Comparison of ENCODE assay signal across 8 mouse cellular contexts in genomic region chr7:96915452-96916105, GRCm38 (mm10). TPM values are rescaled to one million over a fixed set of nuclear protein-coding genes. Genes with fewer than 3 reads are reported as not detected.
DNase-seq lines count a peak whose midpoint lies in the region; ATAC-seq and TF ChIP-seq lines count a peak whose summit lies in the region.

No protein-coding gene starts in this region.

- TF ChIP-seq CTCF in C2C12 (IDR thresholded peaks at IDR 0.05; ENCODE audit: control insufficient read depth, insufficient read depth, insufficient read length) = peak; percentile 7
- peak; percentile 90 for TF ChIP-seq CTCF in kidney, adult 2 months (conservative IDR thresholded peaks at IDR 0.05; ENCODE audit: insufficient read depth, insufficient read length, low read depth, low read length)

- no peaks in the 10 kb centered on the region for H3K9me3 ChIP-seq in liver, embryonic 12.5 days (replicated peaks)
- H3K9me3 ChIP-seq in neural tube, embryonic 11.5 days (ENCODE audit: control insufficient read depth, low read length) = no peaks in the 10 kb centered on the region

- H3K79me2 ChIP-seq in C2C12 (ENCODE audit: control insufficient read depth, insufficient read depth) = no peaks in the 10 kb centered on the region

- H3K9ac ChIP-seq in liver, embryonic 12.5 days = no peak overlapping the region
- no peak overlapping the region for H3K9ac ChIP-seq in neural tube, embryonic 11.5 days (ENCODE audit: low read length)

- H3K36me3 ChIP-seq in C2C12 (ENCODE audit: control insufficient read depth, insufficient read depth) = no peaks in the 10 kb centered on the region
- no peaks in the 10 kb centered on the region for H3K36me3 ChIP-seq in kidney, adult 2 months (ENCODE audit: control insufficient read depth, insufficient read depth, low read length)
- no peaks in the 10 kb centered on the region for H3K36me3 ChIP-seq in liver, embryonic 12.5 days
- H3K36me3 ChIP-seq in neural tube, embryonic 11.5 days (ENCODE audit: control insufficient read depth, insufficient read depth, low read length) = no peaks in the 10 kb centered on the region

- no peak overlapping the region for H3K27ac ChIP-seq in kidney, adult 2 months (ENCODE audit: insufficient read depth, low read depth, low read length)
- no peak overlapping the region for H3K27ac ChIP-seq in liver, embryonic 12.5 days
- no peak overlapping the region for H3K27ac ChIP-seq in neural tube, embryonic 11.5 days (ENCODE audit: low read depth, low read length)

- WGBS in kidney, adult 2 months = 0% methylated on average over 2 of the region's 2 CpGs
- 2% methylated on average over 2 of the region's 2 CpGs for WGBS in liver, embryonic 12.5 days (ENCODE audit: insufficient replicate concordance)
- WGBS in neural tube, embryonic 11.5 days = 2% methylated on average over 2 of the region's 2 CpGs

- H3K4me1 ChIP-seq in kidney, adult 2 months (ENCODE audit: control insufficient read depth, insufficient read depth, low read length) = no peaks in the 10 kb centered on the region
- 0 out of 2 replicates have a peak, but pooled peaks cover 4% of the 10 kb centered on the region for H3K4me1 ChIP-seq in liver, embryonic 12.5 days
- no peaks in the 10 kb centered on the region for H3K4me1 ChIP-seq in neural tube, embryonic 11.5 days (ENCODE audit: control insufficient read depth, insufficient read depth, low read length)

- no peak for TF ChIP-seq POLR2A in kidney, adult 2 months (IDR thresholded peaks at IDR 0.05; ENCODE audit: low read depth, low read length)

- DNase-seq in Muller cell, postnatal 12 days (ENCODE audit: inconsistent ontology term) = peak; percentile 43
- peak; percentile 47 to 72 for DNase-seq in cerebellum, postnatal 25 days
- peak; percentile 5 for DNase-seq in gastrocnemius, postnatal 25 days
- peak; percentile 75 for DNase-seq in kidney, adult 2 months
- peak; percentile 57 for DNase-seq in neural tube, embryonic 11.5 days (ENCODE audit: low spot score)
- DNase-seq in thymus, postnatal 25 days = peak; percentile 48

- H3K27me3 ChIP-seq in C2C12 (ENCODE audit: control insufficient read depth, insufficient read depth, insufficient read length) = no peaks in the 10 kb centered on the region
- no peaks in the 10 kb centered on the region; the same call in 1 of the 2 replicates for H3K27me3 ChIP-seq in kidney, adult 2 months (replicated peaks; ENCODE audit: control insufficient read depth, insufficient read depth, low read length)
- peaks cover 5% of the 10 kb centered on the region; the same call in 1 of the 2 replicates for H3K27me3 ChIP-seq in liver, embryonic 12.5 days (replicated peaks)
- H3K27me3 ChIP-seq in neural tube, embryonic 11.5 days (ENCODE audit: control insufficient read depth, insufficient read depth, low read length) = no peaks in the 10 kb centered on the region

- no peaks in the 10 kb centered on the region for H3K79me3 ChIP-seq in C2C12 (ENCODE audit: low read depth)

- H3ac ChIP-seq in C2C12 (ENCODE audit: control insufficient read depth, insufficient read length, low read depth) = no peak overlapping the region

- ATAC-seq in liver, embryonic 12.5 days = 0 out of 2 replicates have a peak, but pooled peaks have one; percentile 42
- peak; percentile 17; the same call in 1 of the 2 replicates for ATAC-seq in neural tube, embryonic 11.5 days (ENCODE audit: insufficient read depth, low FRiP score, low TSS enrichment)

- no peak overlapping the region for H3K4me2 ChIP-seq in liver, embryonic 12.5 days
- H3K4me2 ChIP-seq in neural tube, embryonic 11.5 days (ENCODE audit: low read depth) = no peak overlapping the region

- no peak overlapping the region for H3K4me3 ChIP-seq in C2C12 (ENCODE audit: insufficient read depth, poor library complexity, severe bottlenecking)
- H3K4me3 ChIP-seq in kidney, adult 2 months (ENCODE audit: insufficient read depth, low read depth, low read length) = no peak overlapping the region
- no peak overlapping the region for H3K4me3 ChIP-seq in liver, embryonic 12.5 days
- no peak overlapping the region for H3K4me3 ChIP-seq in neural tube, embryonic 11.5 days (ENCODE audit: low read depth, low read length)

TF ChIP-seq in C2C12, 6 proteins besides CTCF, POLR2A, EP300 and RAD21:
- TF ChIP-seq MYOD1 (IDR thresholded peaks at IDR 0.05; ENCODE audit: control insufficient read depth, insufficient read length, low read depth) (no peak), CEBPB (IDR thresholded peaks at IDR 0.05; ENCODE audit: low read depth) (no peak), USF1 (IDR thresholded peaks at IDR 0.05; ENCODE audit: low read depth) (no peak), MYOG (IDR thresholded peaks at IDR 0.05; ENCODE audit: control insufficient read depth, extremely low read depth, insufficient read length) (no peak), MAX (IDR thresholded peaks at IDR 0.05) (no peak), FOSL1 (IDR thresholded peaks at IDR 0.05; ENCODE audit: insufficient read depth, low read length, poor library complexity, severe bottlenecking) (no peak)

RNA-seq across cellular contexts. Expression of gene Nars2, which starts 35.7 kb away (rescaled TPM):
- polyA plus RNA-seq in C2C12 (2012; fragmentation: generic; extraction: Trizol) = 5.6 TPM
- total RNA-seq in gastrocnemius, postnatal 25 days (2021) = 1 to 10 TPM; 5.5 to 6.6 TPM
- polyA plus RNA-seq in kidney, adult 2 months (2012; rRNA removed) = 4.2 and 5.2 TPM in 2 replicates
- 21.8 and 23.1 TPM in 2 replicates for polyA plus RNA-seq in liver, embryonic 12.5 days (2016; fragmentation: Nextera tagmentation; extraction: Ambion mirVana)
- polyA plus RNA-seq in neural tube, embryonic 11.5 days (2014; fragmentation: Nextera tagmentation; extraction: Ambion mirVana) = 21.5 and 23.8 TPM in 2 replicates

Comparison
In these comparisons a context has a peak if more than half of its experiments do, and no peak if none do; other contexts are left out.
1. DNase-seq: peak in every context shown above with its lines; median percentile 75 in kidney, adult 2 months; 60 in cerebellum, postnatal 25 days; 57 in neural tube, embryonic 11.5 days; 48 in thymus, postnatal 25 days; 43 in Muller cell, postnatal 12 days; 5 in gastrocnemius, postnatal 25 days.